Mouse (Mus musculus) CH12.LX (cell line): ENCODE measurements at regions not wholly inside any gene's neighbourhood (a gene's known extent, or its start where the extent isn't known, plus 50 kb on each side); places are given as distances from the start of the nearest gene placed in this dataset.

Experiments used
- CHD2 ChIP-seq: IDR thresholded peaks from 2 replicates; pipeline ENCODE4 v1.6.1; 2011; ENCODE audit warnings: low read length, improper control_type of control experiment
- CTCF ChIP-seq, 2 experiments: IDR thresholded peaks in 1 of 2; conservative IDR thresholded peaks in 1 of 2; 2 replicates each; pipeline ENCODE4 v1.5.1; 2011 to 2012; ENCODE audit warnings: low read depth in 2 of 2, low read length in 2 of 2, improper control_type of control experiment in 1 of 2, inconsistent platforms in 1 of 2, mild to moderate bottlenecking in 1 of 2, moderate library complexity in 1 of 2
- ELF1 ChIP-seq: IDR thresholded peaks from 2 replicates; pipeline ENCODE4 v1.6.1; 2014; ENCODE audit warnings: low read depth, mild to moderate bottlenecking, inconsistent platforms, low read length, improper control_type of control experiment
- GABPA ChIP-seq: IDR thresholded peaks from 2 replicates; pipeline ENCODE4 v1.6.1; 2012; ENCODE audit warnings: low read depth, low read length, improper control_type of control experiment, inconsistent platforms; ENCODE audit not compliant: insufficient replicate concordance
- MAX ChIP-seq: IDR thresholded peaks from 2 replicates; pipeline ENCODE4 v1.6.1; 2011; ENCODE audit warnings: low read length, improper control_type of control experiment
- MAZ ChIP-seq: IDR thresholded peaks from 2 replicates; pipeline ENCODE4 v1.6.1; 2012; ENCODE audit warnings: low read depth, mild to moderate bottlenecking, inconsistent platforms, low read length, improper control_type of control experiment, moderate library complexity
- MXI1 ChIP-seq: IDR thresholded peaks from 2 replicates; pipeline ENCODE4 v1.6.1; 2011; ENCODE audit warnings: mild to moderate bottlenecking, low read depth, low read length, improper control_type of control experiment
- MYC ChIP-seq: IDR thresholded peaks from 2 replicates; pipeline ENCODE4 v1.6.1; 2011; ENCODE audit warnings: low read depth, mild to moderate bottlenecking, improper control_type of control experiment, low read length
- POLR2A ChIP-seq: IDR thresholded peaks from 2 replicates; pipeline ENCODE4 v1.6.1; 2011; ENCODE audit warnings: low read depth, mild to moderate bottlenecking, improper control_type of control experiment, low read length
- POLR2AphosphoS2 ChIP-seq: IDR thresholded peaks from 2 replicates; pipeline ENCODE4 v1.6.1; 2011; ENCODE audit warnings: low read depth, low read length, improper control_type of control experiment
- TBP ChIP-seq: conservative IDR thresholded peaks from 2 replicates; pipeline ENCODE4 v1.6.1; 2011; ENCODE audit warnings: low read depth, low read length, improper control_type of control experiment
- USF1 ChIP-seq: IDR thresholded peaks from 2 replicates; pipeline ENCODE4 v1.6.1; 2014; ENCODE audit warnings: low read depth, mild to moderate bottlenecking, inconsistent platforms, low read length, improper control_type of control experiment
- ZC3H11A ChIP-seq: IDR thresholded peaks from 2 replicates; pipeline ENCODE4 v1.6.1; 2012; ENCODE audit warnings: low read depth, mild to moderate bottlenecking, inconsistent platforms, low read length, improper control_type of control experiment
- ZNF384 ChIP-seq: IDR thresholded peaks from 2 replicates; pipeline ENCODE4 v1.6.1; 2012; ENCODE audit warnings: low read depth, low read length, improper control_type of control experiment, inconsistent platforms

DNA sequence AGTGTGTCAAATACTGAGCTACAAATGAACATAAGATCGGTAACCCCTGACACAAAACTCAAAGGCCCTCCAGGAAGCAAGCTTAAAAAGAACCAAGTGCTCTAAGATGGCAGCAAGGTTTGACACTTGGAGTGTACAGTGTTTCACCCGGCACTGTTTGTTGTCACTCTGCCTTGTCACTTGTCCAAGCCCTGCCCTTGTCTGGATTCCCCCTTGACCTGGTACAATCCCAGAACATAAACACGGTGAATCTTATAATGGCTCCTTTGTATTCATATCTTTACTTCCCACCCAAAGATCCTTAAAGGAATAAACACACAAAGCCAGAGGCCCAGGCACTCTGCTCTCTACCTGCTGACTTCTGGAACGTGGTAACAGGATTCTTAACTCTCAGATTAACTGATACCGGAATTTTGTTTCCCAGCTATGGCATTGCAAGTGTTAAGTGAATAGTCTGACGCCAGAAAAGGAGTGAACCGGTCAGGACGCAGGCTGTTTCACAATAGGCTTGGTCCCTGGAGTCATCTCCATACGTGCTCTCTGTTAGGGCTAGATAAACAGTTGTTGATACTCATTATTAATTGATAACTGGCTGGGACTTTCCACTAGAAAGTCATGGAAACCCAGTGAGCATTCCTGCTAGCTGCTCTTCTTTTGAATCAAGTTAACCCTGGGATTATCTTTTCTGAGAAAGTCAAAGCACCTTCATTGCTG, 95.9 kb upstream of the Ankrd55 start:
- TF ChIP-seq ZC3H11A = no peak
- TF ChIP-seq ELF1 = no peak
- no peak for TF ChIP-seq CTCF (conservative IDR thresholded peaks at IDR 0.05 in 1 of 2, IDR thresholded peaks at IDR 0.05 in 1 of 2; ENCODE audit: low read depth in 2 of 2, low read length in 2 of 2)
- TF ChIP-seq MAZ = no peak
- TF ChIP-seq MAX = no peak
- TF ChIP-seq POLR2AphosphoS2 = no peak
- TF ChIP-seq USF1 = no peak
- TF ChIP-seq MYC = no peak
- TF ChIP-seq ZNF384 = no peak
- TF ChIP-seq CHD2 = no peak
- TF ChIP-seq TBP = no peak
- TF ChIP-seq GABPA = no peak
- no peak for TF ChIP-seq POLR2A
- no peak for TF ChIP-seq MXI1
